Mouse (Mus musculus) hindbrain, embryonic 15.5 days (tissue): ENCODE measurements around the gene Dcun1d2. TPM values are rescaled to one million over a fixed set of nuclear protein-coding genes. Genes with fewer than 3 reads are reported as not detected.

Source experiments
- ATAC-seq: fragments of 200-750 bp; cut with Nextera tagmentation; 2 replicates; pipeline ENCODE4 v1.8.0; 2017; ENCODE audit warnings: low read depth, moderate number of reproducible peaks, moderate TSS enrichment; ENCODE audit not compliant: low FRiP score
- H3K27ac ChIP-seq: fragments of 300-500 bp; sonication (generic); replicated peaks from 2 replicates; pipeline ENCODE4 v1.5.1; 2015; ENCODE audit warnings: mild to moderate bottlenecking, inconsistent platforms
- H3K27me3 ChIP-seq: fragments of 300-500 bp; sonication (generic); 2 replicates; pipeline ENCODE4 v1.6.1; 2015; ENCODE audit warnings: control low read depth, inconsistent platforms
- H3K36me3 ChIP-seq: fragments of 300-500 bp; sonication (generic); 2 replicates; pipeline ENCODE4 v1.6.1; 2015; ENCODE audit warnings: control low read depth, inconsistent platforms
- H3K4me1 ChIP-seq: fragments of 300-500 bp; sonication (generic); replicated peaks from 2 replicates; pipeline ENCODE4 v1.6.1; 2015; ENCODE audit warnings: control low read depth, inconsistent platforms
- H3K4me2 ChIP-seq: fragments of 300-500 bp; sonication (generic); 2 replicates; pipeline ENCODE4 v1.6.1; 2015; ENCODE audit warnings: moderate library complexity, mild to moderate bottlenecking, inconsistent platforms
- H3K4me3 ChIP-seq: fragments of 300-500 bp; sonication (generic); 2 replicates; pipeline ENCODE4 v1.5.1; 2015; ENCODE audit warnings: mild to moderate bottlenecking, inconsistent platforms
- H3K9ac ChIP-seq: fragments of 300-500 bp; sonication (generic); 2 replicates; pipeline ENCODE4 v1.6.1; 2015; ENCODE audit warnings: inconsistent platforms
- H3K9me3 ChIP-seq: fragments of 300-500 bp; sonication (generic); 2 replicates; pipeline ENCODE4 v1.6.1; 2016; ENCODE audit warnings: control low read depth, inconsistent platforms
- WGBS: fragments of 180-500 bp; shearing (Covaris S2); methylation state at CpG from one replicate; pipeline ENCODE4 v1.1.7; 2015; 5-methylcytosine and 5-hydroxymethylcytosine counted together
- polyA plus RNA-seq: library from polyadenylated mRNA; unstranded; fragments of >200 nt; fragmentation: Nextera tagmentation; extraction: Ambion mirVana; gene quantifications from 2 replicates; pipeline ENCODE4 v1.2.1, GENCODE M21; 2015

Dcun1d2 gene
- polyA plus RNA-seq, 1 experiment from 2014 or later: 33.4 TPM

DNA sequence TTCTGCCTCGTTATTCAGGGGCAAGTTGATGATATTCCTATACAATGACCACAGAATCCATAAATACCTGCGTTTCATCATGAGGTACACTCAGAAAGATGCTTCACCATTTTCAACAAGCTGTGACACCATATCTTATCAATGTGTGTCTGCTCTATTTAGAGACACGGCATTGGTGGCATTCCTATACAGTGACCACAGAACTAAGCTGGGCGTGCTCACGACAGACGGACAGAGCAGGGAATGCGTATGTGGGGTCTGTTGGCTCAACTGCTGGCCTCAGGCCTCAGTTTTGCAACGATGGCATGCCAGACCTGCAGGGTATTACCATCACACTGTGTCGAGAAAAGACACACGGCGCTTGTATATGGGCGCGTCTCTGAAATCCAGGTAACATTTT is 35.1 kb downstream of the Dcun1d2 start:
- Histone ChIP-seq H3K4me2 (no peak overlapping the region), H3K9ac (no peak overlapping the region), H3K27me3 (no peaks in the 10 kb centered on the region), H3K9me3 (no peaks in the 10 kb centered on the region), H3K27ac (no peak overlapping the region), H3K36me3 (peaks cover 14% of the 10 kb centered on the region), H3K4me3 (no peak overlapping the region), H3K4me1 (no peaks in the 10 kb centered on the region)
- ATAC-seq: no peak
- WGBS: 92% methylated on average over 13 of the region's 13 CpGs

GRCm38 (mm10) chr8:13244343-13244880 is 43.5 kb downstream of the Dcun1d2 start:
- H3K9ac ChIP-seq: no peak overlapping the region
- H3K9me3 ChIP-seq: no peaks in the 10 kb centered on the region
- H3K36me3 ChIP-seq: no peaks in the 10 kb centered on the region
- 95% methylated on average over 11 of the region's 11 CpGs for WGBS
- H3K27me3 ChIP-seq: no peaks in the 10 kb centered on the region
- ATAC-seq: no peak
- H3K4me2 ChIP-seq: no peak overlapping the region
- H3K27ac ChIP-seq: no peak overlapping the region
- no peaks in the 10 kb centered on the region for H3K4me1 ChIP-seq
- H3K4me3 ChIP-seq: no peak overlapping the region

DNA sequence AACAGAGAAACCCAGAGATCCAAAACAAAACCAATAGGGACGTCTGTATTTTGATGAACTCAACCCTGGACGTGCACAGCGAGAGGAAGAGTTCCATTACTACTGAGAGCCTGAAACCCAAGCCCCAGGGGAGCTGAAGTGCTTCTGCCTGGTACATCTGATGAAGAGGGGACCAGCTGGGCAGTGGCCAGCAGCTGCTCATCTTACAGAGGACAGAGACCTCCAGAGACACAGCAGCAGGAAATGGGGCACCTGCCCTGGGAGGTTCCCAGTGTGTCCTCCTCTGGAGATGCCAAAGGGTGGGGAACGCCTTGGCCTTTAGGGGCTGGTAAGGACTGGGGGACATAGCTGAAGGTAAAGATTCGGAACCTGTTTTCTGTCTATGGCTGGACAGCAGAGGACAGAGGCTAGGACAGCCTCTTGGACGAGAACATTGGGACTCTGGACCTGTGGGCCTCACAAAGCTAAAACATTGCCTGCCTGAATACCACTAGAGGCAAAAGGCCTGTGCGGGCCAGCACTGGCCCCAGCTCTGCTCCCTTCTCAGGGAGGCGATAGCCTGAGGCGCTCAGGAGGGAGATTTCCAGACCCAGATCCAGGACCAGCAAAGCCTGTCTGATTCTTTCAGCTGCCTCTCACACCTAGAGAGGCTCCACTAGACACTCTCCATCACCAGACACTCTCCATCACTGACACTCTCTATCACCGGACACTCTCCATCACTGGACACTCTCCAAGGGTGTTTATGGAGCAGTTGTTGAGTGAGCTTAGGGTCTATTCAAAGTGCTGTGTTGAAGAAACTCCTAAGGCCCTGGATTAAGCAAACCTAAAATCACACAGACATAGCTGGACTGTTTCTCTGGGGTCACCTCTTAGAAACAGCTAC is 44.7 kb downstream of the Dcun1d2 start:
- H3K4me2 ChIP-seq: no peak overlapping the region

DNA sequence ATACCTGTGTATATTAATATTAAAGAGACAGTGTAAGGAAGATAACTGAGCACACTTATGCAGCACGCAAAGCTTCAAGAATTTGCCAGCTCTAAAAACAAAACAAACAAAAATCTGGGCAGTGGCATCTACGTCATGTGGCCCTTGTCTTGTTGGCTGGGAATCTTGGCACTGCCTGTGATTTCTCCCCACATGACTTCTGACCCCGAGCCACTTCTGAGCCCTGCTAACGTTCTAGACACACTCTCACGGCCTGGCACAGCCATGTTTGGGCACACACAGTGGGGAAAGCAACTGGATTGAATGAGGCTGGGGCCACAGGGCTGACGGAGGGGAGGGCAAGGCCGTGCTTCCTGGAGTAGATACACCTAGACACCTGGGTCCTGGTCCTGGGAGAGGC is 47.2 kb downstream of the Dcun1d2 start:
- Histone ChIP-seq H3K4me1 (no peaks in the 10 kb centered on the region), H3K9ac (no peak overlapping the region), H3K36me3 (no peaks in the 10 kb centered on the region), H3K27ac (no peak overlapping the region), H3K4me2 (no peak overlapping the region), H3K4me3 (no peak overlapping the region), H3K27me3 (no peaks in the 10 kb centered on the region), H3K9me3 (no peaks in the 10 kb centered on the region)
- no peak for ATAC-seq
- 82% methylated on average over 7 of the region's 7 CpGs for WGBS

More for the DNA sequence above, 44.7 kb downstream of the Dcun1d2 start:
- no peaks in the 10 kb centered on the region for H3K36me3 ChIP-seq
- no peak overlapping the region for H3K4me3 ChIP-seq
- no peaks in the 10 kb centered on the region for H3K27me3 ChIP-seq
- WGBS: 79% methylated on average over 10 of the region's 10 CpGs
- no peak overlapping the region for H3K9ac ChIP-seq
- no peak for ATAC-seq
- H3K27ac ChIP-seq: no peak overlapping the region
- H3K4me1 ChIP-seq: no peaks in the 10 kb centered on the region
- no peaks in the 10 kb centered on the region for H3K9me3 ChIP-seq

- H3K4me1 ChIP-seq: no peaks in the 10 kb centered on the region
- no peak overlapping the region for H3K9ac ChIP-seq
- H3K4me3 ChIP-seq: no peak overlapping the region
- no peak for ATAC-seq
- H3K36me3 ChIP-seq: no peaks in the 10 kb centered on the region
- no peak overlapping the region for H3K4me2 ChIP-seq
- no peak overlapping the region for H3K27ac ChIP-seq
- H3K9me3 ChIP-seq: no peaks in the 10 kb centered on the region
- 92% methylated on average over 9 of the region's 9 CpGs for WGBS
- no peaks in the 10 kb centered on the region for H3K27me3 ChIP-seq
Observed at GRCm38 (mm10) chr8:13240055-13240454, 47.9 kb downstream of the Dcun1d2 start.

DNA sequence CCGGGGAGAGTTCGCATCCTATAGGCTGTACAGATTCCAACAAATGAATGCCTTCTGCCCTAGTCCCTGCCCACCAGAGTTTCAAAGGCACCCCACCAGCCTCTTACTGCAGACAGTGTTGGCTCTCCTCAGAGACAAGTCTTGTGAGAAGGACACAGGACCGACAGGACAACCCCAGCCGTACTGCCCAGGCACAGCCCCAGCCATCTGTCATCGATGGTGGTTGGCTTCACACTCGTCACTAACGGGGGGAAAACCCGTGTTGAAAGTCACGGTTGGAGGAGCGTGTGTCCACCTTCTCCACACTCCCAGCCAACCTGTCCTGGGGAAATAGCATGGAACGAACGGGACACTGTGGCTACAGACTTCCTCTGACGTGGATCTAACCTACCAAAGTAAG is 53.1 kb downstream of the Dcun1d2 start:
- H3K27ac ChIP-seq: no peak overlapping the region
- WGBS: 90% methylated on average over 13 of the region's 13 CpGs
- H3K4me2 ChIP-seq: no peak overlapping the region
- no peaks in the 10 kb centered on the region for H3K27me3 ChIP-seq
- ATAC-seq: no peak
- no peak overlapping the region for H3K4me3 ChIP-seq
- no peaks in the 10 kb centered on the region for H3K9me3 ChIP-seq
- no peaks in the 10 kb centered on the region for H3K36me3 ChIP-seq
- no peak overlapping the region for H3K9ac ChIP-seq
- no peaks in the 10 kb centered on the region for H3K4me1 ChIP-seq

DNA sequence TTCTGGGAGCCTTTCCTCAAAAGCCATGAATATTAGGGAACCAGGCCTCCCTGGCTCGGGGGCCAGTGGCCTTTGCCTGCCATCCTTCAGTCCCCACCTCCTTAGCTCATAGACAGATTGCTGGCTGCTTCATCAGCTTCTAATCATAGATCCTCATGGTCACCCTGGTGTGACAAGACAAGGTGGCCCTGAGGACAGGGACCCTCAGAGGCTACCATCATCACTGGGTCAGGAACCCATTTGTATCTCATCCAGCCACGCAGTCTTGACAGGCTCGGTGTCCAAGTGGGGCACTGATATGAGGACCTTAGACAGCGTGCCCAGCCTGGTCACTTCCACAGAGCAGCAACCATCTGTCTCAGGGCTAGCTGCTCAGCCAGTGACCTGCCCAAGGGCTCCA is 57.5 kb downstream of the Dcun1d2 start:
- Histone ChIP-seq H3K4me3 (no peak overlapping the region), H3K27ac (no peak overlapping the region), H3K27me3 (no peaks in the 10 kb centered on the region), H3K4me1 (no peaks in the 10 kb centered on the region), H3K9ac (no peak overlapping the region), H3K36me3 (no peaks in the 10 kb centered on the region), H3K9me3 (no peaks in the 10 kb centered on the region), H3K4me2 (no peak overlapping the region)
- ATAC-seq: no peak
- WGBS: 93% methylated on average over 4 of the region's 4 CpGs

GRCm38 (mm10) chr8:13229802-13230201 is 58.1 kb downstream of the Dcun1d2 start:
- H3K4me1 ChIP-seq: no peaks in the 10 kb centered on the region
- H3K9me3 ChIP-seq: no peaks in the 10 kb centered on the region
- no peaks in the 10 kb centered on the region for H3K27me3 ChIP-seq
- no peak overlapping the region for H3K27ac ChIP-seq
- no peak overlapping the region for H3K4me2 ChIP-seq
- H3K4me3 ChIP-seq: no peak overlapping the region
- 88% methylated on average over 12 of the region's 12 CpGs for WGBS
- H3K36me3 ChIP-seq: no peaks in the 10 kb centered on the region
- H3K9ac ChIP-seq: no peak overlapping the region
- ATAC-seq: no peak

GRCm38 (mm10) chr8:13228923-13229610 is 58.9 kb downstream of the Dcun1d2 start:
- 57% methylated on average over 9 of the region's 9 CpGs for WGBS
- Histone ChIP-seq H3K9me3 (no peaks in the 10 kb centered on the region), H3K27me3 (no peaks in the 10 kb centered on the region), H3K36me3 (no peaks in the 10 kb centered on the region), H3K27ac (no peak overlapping the region), H3K9ac (no peak overlapping the region), H3K4me2 (no peak overlapping the region), H3K4me3 (no peak overlapping the region), H3K4me1 (no peaks in the 10 kb centered on the region)
- ATAC-seq: no peak

DNA sequence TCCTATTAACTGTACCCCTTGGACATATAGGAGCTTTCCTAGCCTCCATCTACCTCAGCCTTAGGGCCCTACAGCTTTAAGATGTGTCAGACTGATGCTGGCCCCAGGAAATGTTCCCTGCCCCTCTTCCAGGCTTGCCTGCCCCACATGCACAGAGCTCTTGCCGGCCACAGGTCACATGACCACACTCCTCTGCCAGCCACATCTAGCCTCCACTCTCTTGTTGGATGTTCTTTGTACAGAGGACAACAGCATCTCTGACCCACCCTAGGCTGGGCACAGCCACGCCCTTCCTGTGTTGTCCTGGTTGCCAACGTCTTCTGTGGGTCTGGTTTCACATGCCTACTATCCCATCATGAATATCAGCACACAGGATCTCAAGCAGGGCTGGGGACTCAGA is 60.7 kb downstream of the Dcun1d2 start:
- no peak for ATAC-seq
- Histone ChIP-seq H3K4me3 (no peak overlapping the region), H3K9ac (no peak overlapping the region), H3K4me2 (no peak overlapping the region), H3K36me3 (no peaks in the 10 kb centered on the region), H3K27ac (no peak overlapping the region), H3K9me3 (no peaks in the 10 kb centered on the region), H3K27me3 (no peaks in the 10 kb centered on the region), H3K4me1 (no peaks in the 10 kb centered on the region)
- WGBS: 76% methylated on average over 3 of the region's 3 CpGs

DNA sequence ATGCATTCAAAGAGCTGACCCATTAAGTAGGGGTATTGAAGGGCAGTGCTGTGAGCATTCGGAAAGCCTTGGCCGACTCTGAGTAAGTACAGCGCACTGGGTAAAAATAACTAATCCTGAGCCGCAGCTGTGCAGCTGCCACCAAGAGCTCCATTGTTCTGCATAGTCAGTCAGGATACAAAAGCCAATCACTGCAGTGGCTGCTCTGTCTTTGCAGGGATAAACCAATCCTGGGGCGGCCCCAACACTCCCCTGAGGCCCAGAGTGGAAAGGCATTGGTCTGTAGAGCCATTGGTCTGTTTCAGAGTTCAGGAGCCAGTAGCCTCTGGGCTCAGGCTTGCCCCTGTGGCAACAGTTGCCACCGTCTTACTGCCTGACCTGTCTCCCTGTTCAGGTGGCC is 61.6 kb downstream of the Dcun1d2 start:
- peak; percentile 49; the same call in 1 of the 2 replicates for ATAC-seq
- Histone ChIP-seq H3K27me3 (no peaks in the 10 kb centered on the region), H3K4me1 (no peaks in the 10 kb centered on the region), H3K36me3 (no peaks in the 10 kb centered on the region), H3K4me3 (no peak overlapping the region), H3K9me3 (no peaks in the 10 kb centered on the region), H3K9ac (no peak overlapping the region), H3K27ac (no peak overlapping the region), H3K4me2 (no peak overlapping the region)
- 29% methylated on average over 6 of the region's 6 CpGs for WGBS

GRCm38 (mm10) chr8:13224426-13224825 is 63.5 kb downstream of the Dcun1d2 start:
- no peaks in the 10 kb centered on the region for H3K4me1 ChIP-seq
- H3K27ac ChIP-seq: no peak overlapping the region
- no peaks in the 10 kb centered on the region for H3K9me3 ChIP-seq
- no peaks in the 10 kb centered on the region for H3K27me3 ChIP-seq
- H3K36me3 ChIP-seq: no peaks in the 10 kb centered on the region
- no peak overlapping the region for H3K4me3 ChIP-seq
- ATAC-seq: no peak
- no peak overlapping the region for H3K9ac ChIP-seq
- 89% methylated on average over 9 of the region's 9 CpGs for WGBS
- no peak overlapping the region for H3K4me2 ChIP-seq
